Mouse (Mus musculus) CD4-positive, CD25-positive, alpha-beta regulatory T cell, adult 2 months (primary cell): ENCODE results near the gene Adprhl1.

Experiments
- DNase-seq: peaks from one replicate; pipeline ENCODE4 v3.0.0-alpha.2; 2012; ENCODE audit warnings: low read depth, low spot score

Adprhl1 gene

DNA sequence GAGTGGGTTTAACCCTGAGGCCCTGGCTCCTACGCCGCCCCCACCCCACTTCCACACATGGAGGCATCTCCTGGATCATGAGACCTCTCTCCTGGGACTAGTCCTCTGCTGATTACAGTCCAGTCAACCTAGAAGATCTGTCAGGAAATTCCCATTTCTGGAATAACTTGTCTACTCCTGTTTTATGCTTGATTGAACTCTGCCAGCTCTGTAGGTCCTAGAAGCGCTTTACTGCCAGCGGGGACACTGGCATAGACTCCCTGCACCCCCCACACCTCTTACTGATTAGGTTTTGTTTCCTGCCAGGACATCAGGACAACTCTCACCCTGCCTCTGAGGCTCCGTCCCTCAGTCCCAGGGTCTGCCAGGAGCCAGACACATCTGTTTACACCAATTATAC lies 56.5 kb downstream of the Adprhl1 start:
- DNase-seq, result no peak

GRCm38 (mm10) chr8:13194818-13195217 lies 59.1 kb downstream of the Adprhl1 start:
- DNase-seq, result no peak

DNA sequence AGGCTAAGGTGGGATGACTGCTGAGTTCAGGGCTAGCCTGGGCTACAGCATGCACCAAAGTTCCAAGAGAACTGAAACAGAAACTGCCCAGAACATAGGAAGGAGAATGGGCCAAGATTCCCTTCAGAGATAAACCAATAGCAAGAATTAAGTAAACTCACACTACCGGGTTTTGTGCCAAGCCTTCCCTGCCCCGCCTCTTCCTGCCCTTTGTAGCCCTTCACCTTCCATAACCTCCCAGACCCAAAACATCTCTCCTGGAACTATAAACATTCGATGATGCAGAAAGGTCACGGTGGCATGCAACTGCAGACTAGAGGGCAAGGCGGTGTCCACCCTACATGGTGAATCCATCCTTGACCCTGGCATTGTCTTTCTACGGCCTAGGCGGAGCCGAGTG lies 63.7 kb downstream of the Adprhl1 start:
- no peak for DNase-seq

DNA sequence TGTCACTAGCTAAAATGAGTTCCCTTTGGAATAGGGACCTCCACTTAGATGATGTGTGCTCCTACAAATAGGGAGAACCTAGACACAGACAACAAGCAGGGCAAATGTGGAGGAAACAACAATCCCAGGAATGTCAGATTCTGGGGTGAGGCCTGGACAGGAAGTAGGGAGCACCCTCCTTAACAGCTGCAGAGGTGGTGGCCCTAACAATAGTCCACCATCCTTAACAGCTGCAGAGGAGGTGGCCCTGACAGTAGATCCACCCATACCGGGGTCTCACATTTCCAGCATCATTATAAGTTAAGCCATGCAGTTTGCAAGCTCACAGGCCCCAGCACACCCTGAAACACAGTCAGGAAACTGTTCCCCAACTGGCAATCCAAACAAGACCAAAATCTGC lies 65.1 kb downstream of the Adprhl1 start:
- DNase-seq, result no peak

DNA sequence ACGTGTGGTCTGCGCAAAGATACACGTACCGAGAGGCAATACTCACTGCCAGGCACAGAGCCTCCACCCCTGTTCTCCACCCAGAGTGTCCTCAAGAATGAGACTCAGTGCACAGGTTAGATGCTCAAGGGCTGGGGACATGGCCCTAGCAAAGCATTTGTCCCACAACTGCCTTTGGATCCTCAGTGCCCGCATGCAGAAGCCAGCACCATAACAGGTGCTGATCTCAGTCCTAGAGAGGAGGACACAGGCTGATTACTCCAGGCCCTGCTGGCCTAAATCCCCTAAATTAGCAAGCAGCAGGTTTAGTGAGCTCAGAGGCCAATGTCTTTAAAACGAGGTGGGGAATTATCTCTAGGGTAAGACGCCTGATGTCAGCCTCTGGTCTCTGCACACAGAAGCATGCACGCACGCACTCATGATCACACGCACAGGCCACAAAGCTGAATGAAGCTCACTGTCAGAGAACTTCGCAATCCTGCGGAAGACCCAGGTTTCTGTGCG lies 65.9 kb downstream of the Adprhl1 start:
- DNase-seq, result no peak

GRCm38 (mm10) chr8:13187638-13188037 lies 66.3 kb downstream of the Adprhl1 start:
- DNase-seq, result no peak

GRCm38 (mm10) chr8:13187229-13187628 lies 66.7 kb downstream of the Adprhl1 start:
- DNase-seq, result no peak

GRCm38 (mm10) chr8:13186819-13187218 lies 67.1 kb downstream of the Adprhl1 start:
- no peak for DNase-seq

DNA sequence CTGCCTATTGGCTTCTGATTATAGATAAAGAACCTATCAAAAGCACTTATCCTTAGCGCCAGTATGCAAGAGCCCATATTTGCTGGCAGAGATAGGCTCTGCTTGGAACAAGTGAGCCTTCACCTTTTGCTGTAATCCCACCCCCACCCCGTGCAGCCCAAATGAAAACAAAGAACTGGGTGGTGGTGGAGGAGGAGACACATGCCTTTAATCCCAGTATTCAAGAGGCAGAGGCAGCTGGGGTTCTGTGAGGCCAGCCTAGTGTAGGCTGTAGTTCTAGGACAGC lies 72.3 kb downstream of the Adprhl1 start:
- DNase-seq, result no peak

DNA sequence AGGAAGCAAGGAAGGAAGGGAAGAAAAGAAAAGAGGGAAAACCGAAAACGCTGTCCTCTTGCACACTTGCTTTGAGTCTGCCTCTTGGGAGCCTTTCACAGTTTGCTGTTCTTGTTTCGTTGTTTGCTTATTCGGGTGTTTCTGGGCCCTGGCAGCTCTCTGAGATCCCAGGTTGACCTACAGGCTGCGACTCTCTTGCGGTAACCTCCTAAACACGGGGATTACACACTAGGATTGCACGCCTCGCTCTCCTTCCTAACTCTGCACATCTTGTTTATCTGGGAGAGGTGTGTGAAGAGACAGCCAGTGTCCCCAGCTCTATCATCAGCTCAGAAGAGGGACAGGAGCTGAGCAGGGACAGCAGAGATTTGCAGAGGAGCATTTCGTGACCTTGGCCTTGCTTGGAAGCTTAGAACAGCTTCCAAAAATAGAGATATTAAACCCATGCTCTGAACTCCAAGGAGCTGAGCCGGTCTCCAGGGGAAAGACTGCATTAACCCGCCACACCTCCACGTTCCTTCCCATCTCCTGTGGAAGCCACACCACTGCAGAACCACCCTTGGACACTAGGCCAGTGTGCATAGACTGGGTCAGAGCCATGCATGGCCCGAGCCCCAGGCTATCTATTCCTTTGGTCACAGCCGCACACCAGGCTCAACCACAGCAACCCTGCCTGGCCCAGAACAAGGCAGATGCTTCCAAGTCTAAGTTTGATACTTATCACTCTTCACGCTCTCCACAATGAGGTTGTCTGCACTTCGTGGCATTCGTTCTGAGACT lies 72.9 kb downstream of the Adprhl1 start:
- no peak for DNase-seq

DNA sequence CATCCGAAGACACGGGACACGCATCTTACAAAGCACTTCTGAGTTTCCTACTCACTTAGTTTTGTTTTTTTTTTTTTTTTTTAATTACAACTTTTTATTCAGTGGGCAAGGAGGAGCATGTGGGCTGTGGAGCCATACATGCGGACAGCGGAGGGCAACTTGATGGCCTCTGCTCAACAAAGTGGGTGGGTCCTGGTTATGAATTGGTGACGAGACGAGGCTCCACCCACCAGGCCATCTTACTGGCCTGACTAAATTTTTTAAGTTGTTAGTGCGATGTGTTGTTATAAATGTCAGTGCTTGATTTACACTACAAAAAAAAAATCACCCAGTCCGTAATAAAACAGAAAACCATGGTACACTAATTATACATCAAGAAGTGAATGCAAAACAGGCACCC lies 73.6 kb downstream of the Adprhl1 start:
- no peak for DNase-seq

- no peak for DNase-seq
Observed at GRCm38 (mm10) chr8:13179948-13180347, 74.0 kb downstream of the Adprhl1 start.

- no peak for DNase-seq
Observed at GRCm38 (mm10) chr8:13179482-13179881, 74.5 kb downstream of the Adprhl1 start.

- DNase-seq, result no peak
Observed at GRCm38 (mm10) chr8:13178137-13178536, 75.8 kb downstream of the Adprhl1 start.

GRCm38 (mm10) chr8:13177173-13177852 lies 76.6 kb downstream of the Adprhl1 start:
- DNase-seq, result no peak

GRCm38 (mm10) chr8:13175650-13176049 lies 78.3 kb downstream of the Adprhl1 start:
- DNase-seq, result no peak

GRCm38 (mm10) chr8:13174811-13175210 lies 79.2 kb downstream of the Adprhl1 start:
- DNase-seq, result no peak

- no peak for DNase-seq
Observed at GRCm38 (mm10) chr8:13174305-13174704, 79.7 kb downstream of the Adprhl1 start.
